Mouse (Mus musculus): ENCODE results near the gene Rpusd3.

Gene Rpusd3

DNA sequence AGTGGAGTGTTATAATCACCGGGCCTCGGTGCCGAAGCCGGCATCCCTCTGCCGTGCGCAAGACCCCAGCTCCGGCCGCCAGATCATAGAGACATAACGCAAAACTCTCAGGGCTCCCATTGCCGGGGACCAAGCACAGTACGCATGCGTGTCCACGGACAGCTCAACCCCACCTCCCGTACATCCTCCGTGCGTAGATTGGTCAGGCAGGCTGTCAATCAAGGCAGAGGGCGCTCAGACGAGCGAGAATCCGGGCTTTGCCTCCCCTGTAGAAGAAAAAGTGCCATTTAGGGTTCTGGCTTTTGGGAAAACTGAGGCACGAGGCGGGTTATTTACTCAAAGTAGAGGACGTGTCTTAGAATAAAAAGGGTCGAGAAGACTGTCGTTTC, at the start of gene Rpusd3:
Gene Rpusd3, minus strand, starts transcription at position 142 of the 389 bp plus-strand sequence.
- peak; percentile 98 to 100 for DNase-seq (ENCODE audit: low spot score in 2 of 2)

DNA sequence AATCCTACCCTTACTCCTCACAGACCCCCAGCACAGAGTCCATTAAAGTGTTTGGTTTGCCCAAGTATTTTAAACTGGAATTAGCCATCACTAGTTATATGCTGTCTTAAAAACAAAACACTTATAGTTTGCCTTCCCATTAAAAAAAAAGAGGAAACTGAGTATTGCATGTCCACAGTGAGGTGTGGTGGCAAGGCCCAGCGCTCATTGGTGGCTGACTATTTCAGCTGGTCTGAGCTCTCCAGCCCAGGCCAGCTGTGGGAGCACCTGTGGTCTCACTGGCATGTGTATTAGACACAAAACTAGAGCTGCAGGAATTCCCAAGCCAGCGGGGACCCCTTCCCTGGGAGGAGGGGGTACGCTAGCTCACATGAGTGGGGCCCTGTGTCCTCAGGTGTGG, 49.4 kb upstream of the Rpusd3 start:
- DNase-seq (ENCODE audit: low spot score in 2 of 2), result no peak

GRCm38 (mm10) chr6:113465602-113466001, 46.5 kb upstream of the Rpusd3 start:
- DNase-seq (ENCODE audit: low spot score in 2 of 2), result no peak

GRCm38 (mm10) chr6:113464040-113464439, 44.9 kb upstream of the Rpusd3 start:
- DNase-seq (ENCODE audit: low spot score in 2 of 2), result no peak

GRCm38 (mm10) chr6:113458635-113459034, 39.5 kb upstream of the Rpusd3 start:
- no peak for DNase-seq (ENCODE audit: low spot score in 2 of 2)

- no peak for DNase-seq (ENCODE audit: low spot score in 2 of 2)
Measured at GRCm38 (mm10) chr6:113457952-113458534, 38.9 kb upstream of the Rpusd3 start, which contains the start of gene Il17re. Il17re (plus strand) TSS chr6:113458484.

DNA sequence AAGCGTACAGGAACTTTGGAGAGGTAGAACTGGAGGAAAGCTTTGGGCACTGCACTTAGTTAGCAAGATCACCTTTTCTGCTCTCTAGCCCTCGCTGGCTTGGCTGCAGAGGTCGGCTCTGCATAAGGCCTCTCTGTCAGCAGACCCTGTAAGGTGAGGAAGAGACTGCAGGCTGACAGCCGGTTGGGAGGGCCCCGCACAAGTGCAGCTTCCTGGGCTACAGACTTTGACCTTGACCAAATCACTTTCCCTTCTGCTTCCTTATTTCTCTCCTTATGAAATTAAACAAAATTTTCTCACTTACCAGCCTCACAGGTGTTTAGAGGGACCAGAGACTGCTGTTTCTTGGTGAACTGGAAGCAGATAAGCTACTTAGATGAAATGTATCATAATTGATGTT, 35.9 kb upstream of the Rpusd3 start:
- no peak for DNase-seq (ENCODE audit: low spot score in 2 of 2)

DNA sequence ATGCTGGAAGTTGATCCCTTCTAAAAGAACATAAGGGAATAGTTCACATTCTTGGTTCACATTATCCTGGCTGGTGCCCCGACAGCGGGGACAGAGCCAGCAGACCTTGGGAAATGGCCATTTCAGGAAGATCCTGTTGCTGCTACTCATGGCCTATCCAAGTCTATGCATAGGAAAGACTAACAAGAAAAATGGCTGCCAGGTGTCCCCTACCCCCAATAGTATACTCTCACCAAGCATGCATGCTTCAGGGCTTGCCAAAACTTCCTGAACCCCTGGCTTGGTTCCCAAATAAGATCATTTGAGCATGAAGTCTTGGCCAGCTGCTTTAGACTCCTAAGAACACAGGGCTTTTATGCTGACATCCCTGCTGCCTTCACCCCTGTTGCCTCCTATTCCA, 32.7 kb upstream of the Rpusd3 start:
- DNase-seq (ENCODE audit: low spot score in 2 of 2), result no peak

DNA sequence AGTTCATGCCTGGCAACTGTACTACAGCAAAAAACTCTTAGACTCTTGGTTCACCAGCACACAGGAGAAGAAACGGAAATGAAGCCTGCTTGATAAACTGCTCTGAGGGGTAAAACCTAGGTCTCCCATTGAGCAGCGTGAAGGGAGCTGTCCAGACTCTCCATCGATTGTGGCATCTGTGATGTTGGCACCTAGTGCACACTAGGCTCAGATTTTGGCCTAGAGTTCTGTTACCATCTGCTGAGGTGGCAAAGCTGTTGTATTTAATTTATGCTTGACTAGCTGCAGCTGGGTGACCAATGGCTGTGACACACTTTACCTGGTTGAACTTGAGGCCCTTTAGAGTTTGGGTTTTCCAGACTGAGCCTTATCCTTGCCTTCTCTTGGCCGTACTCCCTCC, 28.5 kb upstream of the Rpusd3 start:
- no peak for DNase-seq (ENCODE audit: low spot score in 2 of 2)

DNA sequence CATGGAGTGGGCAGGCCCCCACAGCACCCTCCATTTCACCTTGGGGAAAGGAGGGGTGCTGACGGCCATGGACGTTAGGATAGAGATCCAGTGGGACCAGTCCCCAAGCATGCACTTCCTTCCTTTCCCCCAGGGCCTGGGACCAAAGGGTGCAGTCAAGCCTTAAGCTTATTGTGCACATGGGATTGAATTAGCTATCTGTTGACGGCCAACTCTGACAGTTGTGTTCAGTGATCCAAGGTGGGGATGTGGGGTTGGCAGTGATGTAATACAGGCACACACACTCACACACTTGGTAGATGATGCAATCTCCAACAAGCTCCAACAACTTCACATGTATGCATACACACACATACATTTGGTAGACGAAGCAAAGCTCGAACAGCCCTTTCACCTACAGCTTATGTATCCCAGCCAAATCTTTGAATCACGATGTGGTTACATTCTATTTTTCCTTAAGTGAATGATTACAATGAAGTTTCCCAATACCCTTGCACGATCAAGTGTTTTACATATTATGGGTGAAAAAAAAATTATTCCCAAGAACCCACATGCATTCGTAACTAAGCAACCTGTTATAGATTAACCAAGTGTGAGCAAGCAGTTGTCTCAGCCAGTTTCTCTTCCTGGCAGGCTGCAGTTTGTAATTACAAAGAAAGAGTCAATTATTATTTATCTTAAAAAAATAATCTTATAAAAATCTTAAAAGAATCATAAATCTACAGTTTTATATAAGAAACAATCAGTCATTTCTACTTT, 25.2 kb upstream of the Rpusd3 start:
- no peak for DNase-seq (ENCODE audit: low spot score in 2 of 2)

DNA sequence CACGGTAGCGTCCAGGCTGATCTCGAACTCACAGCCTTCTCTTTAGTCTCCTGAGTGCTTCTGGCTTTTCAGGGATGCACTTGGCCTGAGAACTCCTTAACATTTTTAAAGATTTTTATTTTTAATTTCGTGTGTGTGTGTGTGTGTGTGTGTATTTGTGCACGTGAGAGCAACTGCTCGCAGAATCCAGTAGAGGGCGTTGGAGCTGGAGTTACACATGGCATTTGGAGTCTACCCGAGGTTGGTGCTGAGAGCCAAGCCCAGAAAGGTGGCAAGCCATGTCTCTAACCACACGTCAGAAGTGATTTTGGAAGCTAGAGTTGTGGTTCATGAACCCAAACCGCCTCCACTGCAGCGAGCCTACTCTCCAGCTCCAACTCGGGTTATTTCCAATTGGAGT, 24.0 kb upstream of the Rpusd3 start:
- no peak for DNase-seq (ENCODE audit: low spot score in 2 of 2)

GRCm38 (mm10) chr6:113442442-113443090, 23.4 kb upstream of the Rpusd3 start, which contains the start of gene Jagn1:
Jagn1 (plus strand) TSS chr6:113442569.
- DNase-seq (ENCODE audit: low spot score in 2 of 2), result peak; percentile 92 to 93

DNA sequence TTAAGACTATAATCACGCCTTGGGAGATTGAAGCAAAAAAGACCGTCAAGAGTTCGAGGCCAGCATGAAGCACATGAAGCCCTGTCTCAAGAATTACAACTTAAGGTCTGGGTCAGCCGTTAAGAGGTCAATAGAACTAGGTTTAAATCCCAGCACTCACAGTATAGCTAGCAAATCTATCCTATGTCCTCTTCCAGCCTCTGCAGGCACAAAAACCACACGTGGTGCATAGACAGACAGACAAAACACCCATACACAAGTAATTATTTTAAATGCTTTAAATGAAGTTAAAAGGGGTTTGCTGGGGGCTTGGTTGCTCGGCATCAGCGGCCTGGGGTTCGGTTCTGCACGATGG, 22.9 kb upstream of the Rpusd3 start:
- no peak for DNase-seq (ENCODE audit: low spot score in 2 of 2)

GRCm38 (mm10) chr6:113441147-113441680, 22.1 kb upstream of the Rpusd3 start:
- peak; percentile 66 to 86 for DNase-seq (ENCODE audit: low spot score in 2 of 2)

DNA sequence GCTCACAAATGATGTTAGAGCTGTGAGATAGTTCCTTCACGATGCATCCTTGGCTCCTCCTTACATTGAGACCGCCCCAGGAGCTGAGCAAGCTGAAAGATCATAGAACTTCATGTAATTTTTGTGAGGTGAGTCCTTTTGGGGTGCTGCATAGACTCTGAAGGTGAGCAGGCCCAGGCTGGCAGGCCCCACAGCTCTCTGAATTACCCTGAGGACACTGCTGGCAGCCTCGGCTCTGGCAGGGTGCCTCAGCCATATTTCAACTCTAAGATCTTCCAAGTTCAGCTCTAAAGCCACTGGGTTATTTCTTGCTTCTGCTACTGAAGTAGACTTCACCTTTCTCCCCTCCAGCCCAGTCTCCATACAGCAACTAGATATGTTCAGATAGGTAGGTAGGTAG, 21.5 kb upstream of the Rpusd3 start:
- DNase-seq (ENCODE audit: low spot score in 2 of 2), result no peak

- DNase-seq (ENCODE audit: low spot score in 2 of 2), result no peak
Measured at GRCm38 (mm10) chr6:113438721-113439430, 19.7 kb upstream of the Rpusd3 start.

DNA sequence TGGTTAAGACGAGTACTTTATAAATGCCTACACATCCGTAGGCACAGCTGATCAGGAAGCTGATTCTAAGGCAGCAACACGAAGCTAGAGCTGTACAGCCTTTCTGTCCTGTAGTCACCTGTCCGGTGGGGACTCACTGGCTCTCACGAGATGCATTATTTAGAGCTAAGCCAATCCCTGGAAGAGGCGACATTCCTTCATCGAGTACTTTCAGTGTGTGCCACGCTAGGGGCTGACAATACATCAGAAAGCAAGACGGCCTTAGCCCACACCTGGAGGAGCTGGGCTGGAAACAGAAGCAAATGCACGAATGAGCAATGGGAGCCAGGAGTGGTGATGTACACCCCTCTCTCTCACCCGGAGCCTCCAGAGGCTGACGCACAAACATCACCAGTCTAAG, 18.0 kb upstream of the Rpusd3 start:
- DNase-seq (ENCODE audit: low spot score in 2 of 2), result no peak

GRCm38 (mm10) chr6:113435664-113436205, 16.6 kb upstream of the Rpusd3 start, which contains the start of gene Cidec:
Cidec (minus strand) TSS chr6:113435760.
- DNase-seq (ENCODE audit: low spot score in 2 of 2), result no peak

GRCm38 (mm10) chr6:113434691-113435090, 15.6 kb upstream of the Rpusd3 start:
- DNase-seq (ENCODE audit: low spot score in 2 of 2), result no peak

- DNase-seq (ENCODE audit: low spot score in 2 of 2), result no peak
Measured at GRCm38 (mm10) chr6:113433661-113434060, 14.5 kb upstream of the Rpusd3 start.

GRCm38 (mm10) chr6:113431801-113432200, 12.7 kb upstream of the Rpusd3 start:
- DNase-seq (ENCODE audit: low spot score in 2 of 2), result no peak

- DNase-seq (ENCODE audit: low spot score in 2 of 2), result no peak
Measured at GRCm38 (mm10) chr6:113430846-113431245, 11.7 kb upstream of the Rpusd3 start.
